Mouse (Mus musculus): ENCODE results near the gene Ccdc117.
A peak's percentile ranks its signal among the peaks of the same experiment; 100 is the strongest.

DNA sequence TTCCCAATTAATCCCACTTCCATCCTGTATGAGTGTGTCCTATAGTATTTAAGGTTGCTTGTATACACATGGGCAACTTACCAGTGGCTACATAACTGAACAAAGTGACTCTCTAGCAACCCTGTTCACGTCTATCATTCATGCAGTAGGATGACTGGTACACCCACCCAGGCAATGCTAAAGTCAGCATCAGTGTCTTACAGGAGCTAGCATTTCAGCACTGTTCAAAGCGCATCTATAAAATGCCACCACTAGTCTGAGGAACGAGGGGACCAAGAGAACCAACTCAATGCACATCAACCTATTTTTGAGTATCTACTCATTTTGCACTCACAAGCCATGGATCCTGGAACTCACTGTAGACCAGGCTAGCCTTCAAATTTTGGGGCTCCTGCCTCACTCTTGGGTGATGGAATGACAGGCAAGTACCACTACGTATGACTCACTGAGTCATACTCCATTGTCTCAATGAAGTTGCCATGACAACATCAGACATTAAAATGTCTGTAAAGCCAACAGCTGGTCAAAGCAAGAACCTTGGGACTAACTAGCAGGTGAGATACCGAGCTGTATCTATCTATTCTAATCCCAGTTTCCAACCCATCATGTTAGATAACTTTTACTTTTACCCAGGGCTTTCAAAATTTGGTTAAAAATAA lies 14.0 kb downstream of the Ccdc117 start:
- TF ChIP-seq CTCF (conservative IDR thresholded peaks at IDR 0.05 in 1 of 2, IDR thresholded peaks at IDR 0.05 in 1 of 2; ENCODE audit: low read depth in 2 of 2, low read length in 2 of 2) (no peak), POLR2A (IDR thresholded peaks at IDR 0.05; ENCODE audit: low read depth, low read length) (peak; percentile 21), EP300 (IDR thresholded peaks at IDR 0.05; ENCODE audit: low read length) (no peak), RCOR1 (conservative IDR thresholded peaks at IDR 0.05; ENCODE audit: low read depth, low read length) (no peak), ETS1 (conservative IDR thresholded peaks at IDR 0.05; ENCODE audit: low read depth, low read length) (no peak), USF1 (IDR thresholded peaks at IDR 0.05; ENCODE audit: low read depth, low read length) (no peak), MAZ (IDR thresholded peaks at IDR 0.05; ENCODE audit: low read depth, low read length) (no peak), E2F4 (IDR thresholded peaks at IDR 0.05; ENCODE audit: insufficient replicate concordance, low read depth, low read length) (no peak), HCFC1 (IDR thresholded peaks at IDR 0.05; ENCODE audit: low read depth, low read length) (no peak), CHD2 (IDR thresholded peaks at IDR 0.05; ENCODE audit: low read length) (no peak), ZMIZ1 (IDR thresholded peaks at IDR 0.05; ENCODE audit: low read depth, low read length) (peak; percentile 28; the same call in 1 of the 2 replicates), POLR2AphosphoS2 (IDR thresholded peaks at IDR 0.05; ENCODE audit: low read depth, low read length) (no peak)
